ENCODE assay signal across 17 mouse cellular contexts in the genomic region with DNA sequence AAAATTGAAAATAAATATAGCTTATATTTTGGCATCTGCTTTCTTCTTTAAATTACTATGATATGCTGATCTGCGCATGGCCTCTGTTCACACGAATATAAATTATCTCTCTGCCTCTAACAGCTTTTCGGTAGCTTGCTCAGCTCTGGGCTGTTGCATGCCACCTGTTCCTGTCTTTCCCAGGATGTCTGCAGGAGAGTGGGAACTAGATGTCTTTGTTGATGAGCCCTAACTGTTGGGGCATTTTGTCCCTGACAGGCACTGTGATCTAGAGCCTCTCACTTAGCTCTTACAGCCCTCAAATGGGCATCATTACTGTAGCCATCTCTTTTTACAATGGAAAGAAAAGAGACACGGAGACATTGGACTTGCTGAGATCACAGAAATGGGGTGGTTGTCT.
"Had no signal": no experiment of that assay in that cellular context is flagged by ENCODE, and none has a peak within 500 bp of the region (broad histone marks: within the 10 kb centered on the region; RNA-seq: fewer than 3 reads in every experiment).

No protein-coding gene starts in this region.

- H3K27me3 ChIP-seq: kidney, embryonic 15.5 days; limb, embryonic 12.5 days; limb, embryonic 15.5 days; midbrain, embryonic 12.5 days; midbrain, embryonic 15.5 days; neural tube, embryonic 13.5 days had no signal

- ATAC-seq: liver, postnatal 0 days; lung, postnatal 0 days; midbrain, embryonic 15.5 days had no signal

- H3K27ac ChIP-seq: kidney, embryonic 15.5 days; limb, embryonic 12.5 days; limb, embryonic 15.5 days; liver, embryonic 14.5 days; macrophage; midbrain, embryonic 12.5 days; midbrain, embryonic 15.5 days; neural tube, embryonic 13.5 days had no signal

- H3K36me3 ChIP-seq: kidney, embryonic 15.5 days; limb, embryonic 12.5 days; limb, embryonic 15.5 days; midbrain, embryonic 12.5 days; midbrain, embryonic 15.5 days; neural tube, embryonic 13.5 days had no signal

- H3K9ac ChIP-seq: kidney, embryonic 15.5 days; limb, embryonic 12.5 days; limb, embryonic 15.5 days; liver, embryonic 14.5 days; liver, postnatal 0 days; lung, embryonic 14.5 days; midbrain, embryonic 12.5 days; midbrain, embryonic 15.5 days; neural tube, embryonic 13.5 days had no signal

- H3K9me3 ChIP-seq: kidney, embryonic 15.5 days; limb, embryonic 12.5 days; limb, embryonic 15.5 days; midbrain, embryonic 12.5 days; midbrain, embryonic 15.5 days; neural tube, embryonic 13.5 days had no signal

- H3K4me2 ChIP-seq: kidney, embryonic 15.5 days; limb, embryonic 12.5 days; limb, embryonic 15.5 days; liver, embryonic 11.5 days; lung, embryonic 14.5 days; midbrain, embryonic 12.5 days; midbrain, embryonic 15.5 days; neural tube, embryonic 13.5 days had no signal

- DNase-seq: kidney, postnatal 10 days; kidney, postnatal 36 days; left cerebral cortex, postnatal 4 days; liver, postnatal 0 days; thymus, adult 18-20 months; thymus, postnatal 36 days had no signal

- H3K4me3 ChIP-seq: kidney, embryonic 15.5 days; limb, embryonic 12.5 days; limb, embryonic 15.5 days; midbrain, embryonic 12.5 days; midbrain, embryonic 15.5 days; neural tube, embryonic 13.5 days had no signal
